Mouse (Mus musculus) liver, adult 2 months (tissue): ENCODE measurements around the gene Slc13a3. TPM values are rescaled to one million over a fixed set of nuclear protein-coding genes. Genes with fewer than 3 reads are reported as not detected.
A peak's percentile ranks its signal among the peaks of the same experiment; 100 is the strongest.

ENCODE experiments used
- DNase-seq: peaks from one replicate; pipeline ENCODE4 v3.0.0-alpha.2; 2011; ENCODE audit warnings: low read depth, low spot score; ENCODE audit errors: extremely low read depth
- H3K27ac ChIP-seq: fragments of 200-500 bp; replicated peaks from 2 replicates; pipeline ENCODE4 v1.5.1; 2012; ENCODE audit warnings: low read depth, mild to moderate bottlenecking, control low read depth, inconsistent platforms, low read length; ENCODE audit not compliant: insufficient read depth
- H3K27me3 ChIP-seq: fragments of 200-500 bp; 2 replicates; pipeline ENCODE4 v1.6.1; 2012; ENCODE audit warnings: mild to moderate bottlenecking, moderate library complexity, low read length, inconsistent platforms; ENCODE audit not compliant: control insufficient read depth, insufficient read depth
- H3K36me3 ChIP-seq: fragments of 200-500 bp; 2 replicates; pipeline ENCODE4 v1.6.1; 2012; ENCODE audit warnings: low read length, inconsistent platforms; ENCODE audit not compliant: control insufficient read depth, insufficient read depth
- H3K4me1 ChIP-seq: fragments of 200-500 bp; 2 replicates; pipeline ENCODE4 v1.6.1; 2011; ENCODE audit warnings: low read length; ENCODE audit not compliant: control insufficient read depth, insufficient read depth
- H3K4me3 ChIP-seq: fragments of 200-500 bp; 2 replicates; pipeline ENCODE4 v1.5.1; 2011; ENCODE audit warnings: low read depth, mild to moderate bottlenecking, control low read depth, low read length, moderate library complexity; ENCODE audit not compliant: insufficient read depth
- H3K79me2 ChIP-seq: fragments of 200-500 bp; 2 replicates; pipeline ENCODE4 v1.6.1; 2012; ENCODE audit warnings: inconsistent platforms, mild to moderate bottlenecking, low read length, moderate library complexity; ENCODE audit not compliant: control insufficient read depth, insufficient read depth
- H3K9ac ChIP-seq: fragments of 200-500 bp; 2 replicates; pipeline ENCODE4 v1.6.1; 2012; ENCODE audit warnings: low read depth, mild to moderate bottlenecking, control low read depth, inconsistent platforms, low read length
- CTCF ChIP-seq: fragments of 200-500 bp; IDR thresholded peaks from 2 replicates; pipeline ENCODE4 v1.5.1; 2011; ENCODE audit warnings: low read depth, low read length, control low read depth
- POLR2A ChIP-seq: fragments of 200-500 bp; IDR thresholded peaks from 2 replicates; pipeline ENCODE4 v1.6.1; 2011; ENCODE audit warnings: low read length, control low read depth; ENCODE audit not compliant: insufficient read depth; ENCODE audit errors: extremely low read depth
- WGBS: fragments of 180-500 bp; shearing (Covaris S2); methylation state at CpG from one replicate; pipeline ENCODE4 v1.1.7; 2018; 5-methylcytosine and 5-hydroxymethylcytosine counted together
- polyA plus RNA-seq: library from polyadenylated mRNA; depleted of rRNA; stranded (reverse); fragments of >200 nt; gene quantifications from 2 replicates; pipeline ENCODE4 v1.2.3, GENCODE M21; 2012; rRNA removed
- total RNA-seq: library from RNA; depleted of rRNA; stranded (reverse); fragments of >200 nt; gene quantifications from 2 replicates; pipeline ENCODE4 v1.2.3, GENCODE M21; 2014; rRNA removed

Slc13a3 gene
- total and polyA plus RNA-seq, 2 experiments, result 8.2 to 16.1 TPM

DNA sequence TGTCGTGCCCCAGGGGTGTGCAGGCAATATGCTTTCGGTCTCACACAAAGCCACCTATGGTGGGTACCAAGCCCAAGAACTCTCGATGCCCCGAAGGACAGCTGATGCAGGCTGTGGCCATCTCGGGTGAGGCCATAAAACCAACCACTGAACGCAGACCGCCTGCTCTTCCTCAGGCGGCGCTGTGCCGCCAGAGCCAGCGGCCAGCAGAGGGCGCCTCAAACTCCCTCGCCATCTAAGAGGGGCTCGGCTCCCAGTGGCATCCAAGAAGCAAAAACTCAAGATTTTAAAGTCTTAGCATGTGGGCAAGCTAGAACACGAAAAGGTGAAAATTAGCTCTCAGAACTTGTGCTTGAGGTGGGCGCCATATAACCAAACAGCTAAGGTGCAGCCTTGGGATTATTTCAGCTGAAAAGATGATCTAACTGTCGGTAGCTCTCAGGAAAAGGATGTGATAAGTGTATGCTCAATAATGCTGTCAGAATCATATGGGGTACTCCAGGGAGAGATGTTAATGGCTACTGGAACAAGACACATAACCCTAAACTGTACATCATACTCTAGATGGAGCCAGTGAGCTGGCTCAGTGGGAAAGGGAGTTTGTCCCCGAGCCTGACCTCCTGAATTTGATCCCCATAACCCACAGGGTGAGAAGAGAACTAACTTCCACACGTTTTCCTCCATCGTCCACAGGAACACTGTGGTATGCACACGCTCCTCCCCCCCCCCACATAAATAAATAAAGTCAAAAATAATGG is 108.5 kb downstream of the Slc13a3 start:
- H3K4me1 ChIP-seq, result peaks cover 2% of the 10 kb centered on the region; the same call in 1 of the 2 replicates
- DNase-seq, result peak; percentile 5
- 13% methylated on average over 21 of the region's 21 CpGs for WGBS

DNA sequence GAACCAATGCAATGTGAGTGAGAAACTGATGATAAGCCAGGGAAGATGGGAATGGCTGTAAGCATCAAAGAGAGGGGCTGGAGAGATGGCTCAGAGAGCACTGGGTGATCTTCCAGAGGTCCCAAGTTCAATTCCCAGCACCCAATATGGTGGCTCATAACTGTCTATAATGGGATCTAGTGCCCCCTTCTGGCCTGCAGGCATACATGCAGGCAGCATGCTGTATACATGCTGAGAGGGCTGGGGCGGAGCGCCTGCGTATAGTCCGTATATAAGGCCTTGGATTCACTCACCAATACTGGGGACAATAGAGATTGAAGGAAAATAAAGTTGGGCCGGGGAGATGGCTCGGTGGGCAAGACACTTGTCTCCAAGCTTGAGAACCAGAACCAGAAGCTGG is 109.7 kb downstream of the Slc13a3 start:
- no peaks in the 10 kb centered on the region for H3K79me2 ChIP-seq

More for the DNA sequence above, 108.5 kb downstream of the Slc13a3 start:
- Histone ChIP-seq H3K27ac (no peak overlapping the region), H3K79me2 (no peaks in the 10 kb centered on the region), H3K9ac (no peak overlapping the region; the same call in 1 of the 2 replicates), H3K27me3 (0 out of 2 replicates have a peak, but pooled peaks cover 3% of the 10 kb centered on the region), H3K36me3 (no peaks in the 10 kb centered on the region), H3K4me3 (no peak overlapping the region)
- no peak for TF ChIP-seq POLR2A
- peak; percentile 85 for TF ChIP-seq CTCF

DNA sequence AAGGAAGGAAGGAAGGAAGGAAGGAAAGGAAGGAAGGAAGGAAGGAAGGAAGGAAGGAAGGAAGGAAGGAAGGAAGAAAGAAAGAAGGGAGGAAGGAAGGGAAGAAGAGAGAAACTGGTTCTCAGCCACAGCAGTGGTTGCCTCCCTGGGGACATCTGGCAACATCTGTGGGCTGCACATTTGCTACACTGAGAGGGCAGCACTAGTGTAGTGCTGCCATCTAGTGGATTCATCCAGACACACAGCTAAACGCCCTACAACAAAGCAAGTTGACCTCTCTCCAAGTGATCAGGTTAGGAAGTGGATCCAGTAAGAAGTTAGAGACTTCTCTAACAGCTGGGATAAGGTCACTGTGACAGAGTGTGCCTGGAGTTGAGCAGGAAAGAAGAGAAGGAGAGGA is 112.2 kb downstream of the Slc13a3 start:
- WGBS, result 3% methylated on average over 1 of the region's 1 CpGs
- no peak overlapping the region for H3K9ac ChIP-seq
- no peaks in the 10 kb centered on the region for H3K4me1 ChIP-seq
- H3K79me2 ChIP-seq, result no peaks in the 10 kb centered on the region
- TF ChIP-seq POLR2A (no peak), CTCF (peak; percentile 76)
- DNase-seq, result peak; percentile 46
- no peaks in the 10 kb centered on the region for H3K27me3 ChIP-seq
- no peak overlapping the region for H3K4me3 ChIP-seq
- no peaks in the 10 kb centered on the region for H3K36me3 ChIP-seq
- no peak overlapping the region for H3K27ac ChIP-seq

More for the DNA sequence above, 109.7 kb downstream of the Slc13a3 start:
- Histone ChIP-seq H3K27ac (no peak overlapping the region), H3K27me3 (no peaks in the 10 kb centered on the region), H3K9ac (no peak overlapping the region), H3K36me3 (no peaks in the 10 kb centered on the region), H3K4me1 (peaks cover 2% of the 10 kb centered on the region; the same call in 1 of the 2 replicates), H3K4me3 (no peak overlapping the region)
- 94% methylated on average over 6 of the region's 6 CpGs for WGBS
- no peak for TF ChIP-seq POLR2A
- TF ChIP-seq CTCF, result peak; percentile 3; the same call in 1 of the 2 replicates
- DNase-seq, result no peak

Other genes starting within 250 kb of the Slc13a3 start
- under 0.01 TPM in 1 of 2 replicates, not detected in the other for gene Cdh22, start 238.4 kb downstream of the Slc13a3 start, total RNA-seq
- not detected in 2 replicates for gene Cdh22, start 238.4 kb downstream of the Slc13a3 start, polyA plus RNA-seq
- gene Slc35c2, start 185.4 kb downstream of the Slc13a3 start, total RNA-seq, result 13.5 and 17.2 TPM in 2 replicates
- 42.4 and 52.1 TPM in 2 replicates for gene Slc35c2, start 185.4 kb downstream of the Slc13a3 start, polyA plus RNA-seq
- gene Elmo2, start 146.8 kb downstream of the Slc13a3 start, total RNA-seq, result 5.2 and 7.0 TPM in 2 replicates
- gene Elmo2, start 146.8 kb downstream of the Slc13a3 start, polyA plus RNA-seq, result 10.9 and 17.5 TPM in 2 replicates
- gene Zfp663, start 104.5 kb downstream of the Slc13a3 start, total RNA-seq, result not detected in 2 replicates
- not detected in 2 replicates for gene Zfp663, start 104.5 kb downstream of the Slc13a3 start, polyA plus RNA-seq
- 0.65 and 0.74 TPM in 2 replicates for gene Zfp334, start 85.0 kb downstream of the Slc13a3 start, total RNA-seq
- gene Zfp334, start 85.0 kb downstream of the Slc13a3 start, polyA plus RNA-seq, result 0.46 and 0.50 TPM in 2 replicates
- gene Ocstamp, start 72.8 kb downstream of the Slc13a3 start, total RNA-seq, result 0.07 and 0.28 TPM in 2 replicates
- 0.81 and 0.83 TPM in 2 replicates for gene Ocstamp, start 72.8 kb downstream of the Slc13a3 start, polyA plus RNA-seq
- 4.1 and 5.6 TPM in 2 replicates for gene Trp53rka, start 20.1 kb upstream of the Slc13a3 start, total RNA-seq
- gene Trp53rka, start 20.1 kb upstream of the Slc13a3 start, polyA plus RNA-seq, result 9.3 and 11.3 TPM in 2 replicates
- 0.09 and 0.13 TPM in 2 replicates for gene Slc2a10, start 30.6 kb upstream of the Slc13a3 start, total RNA-seq
- 0.11 and 0.22 TPM in 2 replicates for gene Slc2a10, start 30.6 kb upstream of the Slc13a3 start, polyA plus RNA-seq
- 0.20 and 0.28 TPM in 2 replicates for gene Eya2, start 121.8 kb upstream of the Slc13a3 start, total RNA-seq
- gene Eya2, start 121.8 kb upstream of the Slc13a3 start, polyA plus RNA-seq, result 0.30 and 0.78 TPM in 2 replicates